Mouse (Mus musculus): Measurements from ENCODE around the gene 6030468B19Rik.

6030468B19Rik gene

DNA sequence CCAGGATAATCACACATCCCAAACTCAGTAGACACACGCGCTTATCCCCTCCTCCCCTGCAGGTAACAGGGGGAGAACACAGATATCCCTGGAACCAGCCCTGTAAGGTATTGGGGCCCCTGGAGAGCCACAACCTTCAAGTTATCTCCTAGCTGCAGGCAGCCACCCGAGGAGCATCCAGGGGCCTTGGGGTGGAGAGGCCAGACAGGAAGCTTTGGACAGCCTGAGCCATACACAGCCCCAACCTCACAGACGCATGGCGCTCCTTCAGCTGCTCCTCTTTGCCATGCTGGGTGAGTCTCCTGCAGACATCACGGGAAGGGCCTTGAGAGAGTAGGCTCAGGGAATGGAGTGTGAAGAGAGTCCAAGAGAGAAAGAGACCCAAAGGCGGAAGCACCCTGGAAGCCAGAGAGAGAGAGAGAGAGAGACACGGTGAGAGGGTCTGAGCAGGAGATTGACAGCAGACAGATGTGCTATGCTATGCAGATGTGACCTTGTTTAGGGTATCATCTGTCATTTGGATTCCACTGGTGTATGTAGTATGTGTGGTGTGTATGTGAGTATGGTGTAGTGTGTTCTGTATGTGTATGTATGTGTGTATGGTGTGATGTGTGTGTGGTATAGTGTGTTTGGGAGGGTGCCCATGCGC, at the start of gene 6030468B19Rik:
Gene 6030468B19Rik (plus strand): TSS at position 150 of the 649 bp plus-strand sequence.
- in situ Hi-C loops (cut with MboI; ENCODE audit: unreplicated experiment in 2 of 2), result no loop called here

- in situ Hi-C loops (cut with MboI; ENCODE audit: unreplicated experiment in 2 of 2), result no loop called here
These were observed 48.8 kb upstream of the 6030468B19Rik start for GRCm38 (mm10) chr11:117748628-117749027.

GRCm38 (mm10) chr11:117749414-117749813, 48.0 kb upstream of the 6030468B19Rik start:
- in situ Hi-C loops (cut with MboI; ENCODE audit: unreplicated experiment in 2 of 2), result no loop called here

DNA sequence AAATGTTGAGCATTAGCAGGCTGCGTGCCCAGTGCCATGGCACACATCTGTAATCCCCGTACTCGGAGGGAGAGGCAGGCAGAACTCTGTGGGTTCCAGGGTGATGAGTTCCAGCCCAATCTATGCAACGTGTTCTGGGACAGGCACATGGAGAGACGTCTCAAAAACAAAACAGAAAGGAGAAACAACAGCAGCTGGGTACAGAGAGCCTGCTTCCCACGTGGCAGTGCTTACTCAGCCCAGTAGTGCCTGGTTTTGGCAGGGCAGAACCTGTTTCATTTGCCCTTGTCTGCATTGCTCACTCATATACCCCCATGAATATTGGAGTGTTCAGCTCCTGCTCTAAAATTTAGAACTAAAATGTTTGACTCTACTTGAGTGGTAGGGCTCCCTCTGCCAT, 45.9 kb upstream of the 6030468B19Rik start:
- in situ Hi-C loops (cut with MboI; ENCODE audit: unreplicated experiment in 2 of 2), result no loop called here

- in situ Hi-C loops (cut with MboI; ENCODE audit: unreplicated experiment in 2 of 2), result no loop called here
These were observed 41.6 kb upstream of the 6030468B19Rik start for GRCm38 (mm10) chr11:117755891-117756290.

DNA sequence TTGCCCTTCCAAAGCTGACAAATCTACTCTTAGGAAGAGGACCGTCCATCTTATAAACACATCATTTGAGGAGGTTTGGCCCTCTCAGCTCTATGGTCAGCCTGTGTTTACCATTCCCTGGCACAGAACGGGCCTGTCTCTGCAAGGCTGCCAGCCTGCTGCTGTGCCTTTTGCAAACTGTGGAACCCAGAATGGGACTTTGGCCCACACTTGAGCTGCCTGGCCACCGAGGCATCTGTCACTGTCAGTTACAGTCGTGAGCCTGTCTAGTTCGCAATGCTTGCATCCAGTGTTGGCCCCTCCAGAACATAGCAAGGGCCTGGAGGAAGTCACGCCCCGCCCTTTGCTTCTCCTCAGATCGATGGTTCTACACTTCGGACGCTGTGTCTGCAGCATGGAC, 38.2 kb upstream of the 6030468B19Rik start:
- in situ Hi-C loops (cut with MboI; ENCODE audit: unreplicated experiment in 2 of 2), result no loop called here

- in situ Hi-C loops (cut with MboI; ENCODE audit: unreplicated experiment in 2 of 2), result no loop called here
These were observed 36.9 kb upstream of the 6030468B19Rik start for GRCm38 (mm10) chr11:117760374-117761119.

DNA sequence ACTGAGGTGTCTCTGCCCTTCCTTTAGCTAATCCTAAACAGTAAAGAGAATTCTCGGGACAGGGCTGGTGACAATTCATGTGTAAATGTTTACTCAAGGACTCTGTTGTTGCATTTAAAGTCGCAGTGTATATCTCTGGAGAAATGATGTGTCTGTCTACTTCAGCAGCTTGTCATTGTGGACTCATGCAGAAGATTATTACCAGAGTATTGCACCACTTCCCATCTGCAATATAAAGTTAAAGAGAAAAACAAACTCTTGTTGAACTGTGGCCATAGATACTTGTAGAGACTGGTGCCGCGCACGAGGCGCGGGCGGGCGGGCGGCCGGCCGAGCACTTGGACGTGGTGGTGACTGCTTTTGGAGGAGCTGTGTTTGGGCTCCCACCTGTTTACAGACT, 35.7 kb upstream of the 6030468B19Rik start:
- in situ Hi-C loops (cut with MboI; ENCODE audit: unreplicated experiment in 2 of 2), result no loop called here

- in situ Hi-C loops (cut with MboI; ENCODE audit: unreplicated experiment in 2 of 2), result no loop called here
These were observed 35.2 kb upstream of the 6030468B19Rik start for GRCm38 (mm10) chr11:117762246-117762645.

DNA sequence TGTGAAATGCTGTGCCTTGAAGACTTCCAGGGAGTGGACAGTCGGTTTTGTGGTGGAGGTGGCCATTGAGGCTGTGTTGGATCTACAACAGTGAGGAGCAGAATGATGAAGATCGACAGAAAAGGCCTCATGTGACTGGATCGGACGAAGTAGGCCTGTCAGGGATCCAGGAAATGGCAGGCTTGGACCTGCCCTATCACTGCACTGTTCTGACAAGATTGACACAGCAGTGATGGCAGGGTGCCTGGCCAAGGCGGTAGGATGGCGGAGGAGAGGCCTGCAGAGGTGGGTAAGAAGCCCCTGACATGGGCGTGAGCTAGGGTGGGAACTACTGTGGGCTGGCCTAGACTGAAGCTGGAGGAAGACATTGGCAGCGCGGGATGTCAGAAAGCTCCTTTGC, 33.1 kb upstream of the 6030468B19Rik start:
- in situ Hi-C loops (cut with MboI; ENCODE audit: unreplicated experiment in 2 of 2), result no loop called here

DNA sequence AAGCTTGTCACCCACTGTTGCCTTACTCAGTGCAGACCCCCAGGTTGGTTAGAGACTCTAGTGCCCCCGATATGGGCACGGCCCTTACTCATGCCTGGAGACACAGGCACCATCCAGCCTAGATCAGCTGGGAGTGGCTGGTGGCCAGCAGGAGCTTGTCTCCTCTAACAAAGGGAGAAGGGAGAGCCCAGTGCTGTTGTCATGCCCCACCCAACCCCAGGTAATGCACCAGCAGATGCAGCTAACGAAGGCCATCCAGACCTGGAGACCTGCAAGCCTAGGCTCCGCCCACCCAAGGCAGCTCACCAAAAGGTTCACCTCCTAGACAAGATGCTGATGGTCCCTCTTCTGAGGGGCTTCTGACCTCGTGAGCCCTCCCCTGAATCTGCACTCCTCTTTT, 32.1 kb upstream of the 6030468B19Rik start:
- in situ Hi-C loops (cut with MboI; ENCODE audit: unreplicated experiment in 2 of 2), result no loop called here

DNA sequence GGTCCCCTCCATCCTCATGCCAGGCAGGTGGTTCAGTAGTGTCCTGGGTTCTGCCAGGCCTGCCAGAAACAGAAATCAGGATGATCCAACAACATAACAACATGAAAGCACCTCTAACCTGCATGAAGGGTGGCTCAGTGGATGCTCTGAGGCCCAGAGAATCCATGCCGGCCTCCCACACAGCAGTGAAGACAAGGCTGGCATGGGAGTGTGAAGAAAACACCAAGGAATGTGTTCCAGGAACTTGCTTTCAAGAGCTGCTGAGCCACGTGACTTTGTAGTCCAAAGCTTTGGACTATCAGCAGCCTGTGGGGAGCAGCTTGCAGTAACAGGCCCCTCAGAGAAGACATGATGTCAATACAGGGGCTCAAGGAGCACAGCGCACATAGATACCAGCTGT, 31.2 kb upstream of the 6030468B19Rik start:
- in situ Hi-C loops (cut with MboI; ENCODE audit: unreplicated experiment in 2 of 2), result no loop called here

DNA sequence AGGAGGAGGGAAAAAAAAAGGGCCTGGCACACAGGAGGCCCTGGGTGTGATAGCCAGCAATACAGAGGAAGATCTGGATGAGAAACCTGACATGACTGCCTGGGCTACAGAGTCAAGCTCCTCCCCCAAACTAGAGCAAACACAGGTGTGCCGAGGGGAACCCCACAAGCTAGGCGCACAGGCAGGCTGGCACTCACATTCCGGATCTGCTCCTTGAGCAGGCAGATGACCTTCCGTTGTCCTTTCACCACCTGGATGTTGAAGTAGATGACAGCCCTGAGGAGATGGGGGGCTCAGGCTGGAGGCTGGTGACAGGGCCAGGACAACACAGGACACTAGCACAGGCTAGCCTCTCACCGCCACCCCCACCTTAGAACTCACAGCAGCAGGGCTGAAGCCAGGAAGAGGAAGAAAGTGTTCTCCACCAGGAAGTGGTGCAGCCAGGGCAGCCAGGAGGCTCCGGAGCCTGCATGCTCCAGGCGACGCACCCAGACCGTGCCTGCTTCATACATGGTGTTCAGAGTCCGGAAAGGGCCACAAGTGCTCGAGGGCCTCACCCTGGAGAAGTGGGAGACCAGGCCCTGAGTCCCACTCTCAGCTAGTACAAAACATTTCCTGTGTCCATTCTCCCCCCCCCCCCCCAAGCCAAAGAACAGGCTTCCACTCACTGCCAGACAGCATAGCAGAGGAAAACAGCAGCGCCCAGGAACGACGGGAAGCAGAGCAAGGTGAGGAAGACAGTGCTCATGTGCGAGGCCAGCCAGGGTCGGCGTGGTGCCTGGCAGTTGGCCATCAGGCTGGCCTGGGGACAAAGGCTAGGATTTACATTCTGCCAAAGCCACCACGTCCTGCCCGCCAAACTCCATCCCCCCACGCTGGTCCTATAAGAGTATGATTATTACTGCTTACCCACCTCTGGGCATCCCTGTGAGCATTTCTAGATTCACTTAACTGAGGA, 28.5 kb upstream of the 6030468B19Rik start:
- in situ Hi-C loops (cut with MboI; ENCODE audit: unreplicated experiment in 2 of 2), result no loop called here

DNA sequence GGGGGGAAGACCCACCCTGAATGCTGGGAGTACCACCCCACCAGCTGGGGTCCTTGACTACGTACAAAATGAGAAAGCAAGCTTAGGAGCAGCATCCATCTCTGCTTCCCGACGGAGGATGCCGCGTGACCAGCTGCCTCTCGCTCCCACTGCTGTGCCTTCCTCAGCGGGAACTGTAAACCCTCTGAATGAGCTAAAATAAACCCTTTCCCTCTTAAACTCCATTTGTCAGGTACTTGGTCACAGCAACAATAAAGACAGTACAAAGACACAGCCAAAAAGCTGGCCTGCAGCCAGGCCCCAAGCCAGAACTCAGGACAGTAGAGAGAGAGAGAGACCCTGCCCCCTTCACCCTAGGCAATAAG, 27.8 kb upstream of the 6030468B19Rik start:
- in situ Hi-C loops (cut with MboI; ENCODE audit: unreplicated experiment in 2 of 2), result no loop called here

DNA sequence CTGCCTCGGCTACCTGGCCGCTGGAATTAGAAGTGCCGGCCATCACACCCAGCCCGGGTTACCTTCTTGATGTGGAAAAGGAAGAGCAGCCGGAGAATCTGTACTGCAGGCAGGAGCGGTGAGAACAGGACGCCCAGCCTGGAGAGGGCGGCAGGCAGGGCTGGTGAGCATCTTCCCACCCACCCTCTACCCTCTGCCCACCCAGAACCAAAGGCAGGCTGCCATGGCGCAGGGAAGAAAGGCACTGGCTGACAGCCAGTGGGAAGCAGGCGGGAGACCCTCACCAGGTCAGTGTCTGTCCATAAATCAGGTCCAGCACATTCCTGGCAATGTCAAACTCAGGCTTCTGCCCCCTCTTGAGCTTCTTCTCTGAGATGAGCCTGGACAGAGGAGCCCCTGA, 27.1 kb upstream of the 6030468B19Rik start:
- in situ Hi-C loops (cut with MboI; ENCODE audit: unreplicated experiment in 2 of 2), result no loop called here

- in situ Hi-C loops (cut with MboI; ENCODE audit: unreplicated experiment in 2 of 2), result no loop called here
These were observed 25.1 kb upstream of the 6030468B19Rik start for GRCm38 (mm10) chr11:117772352-117772751.

GRCm38 (mm10) chr11:117774925-117775324, 22.5 kb upstream of the 6030468B19Rik start:
- in situ Hi-C loops (cut with MboI; ENCODE audit: unreplicated experiment in 2 of 2), result no loop called here

GRCm38 (mm10) chr11:117775540-117775939, 21.9 kb upstream of the 6030468B19Rik start:
- in situ Hi-C loops (cut with MboI; ENCODE audit: unreplicated experiment in 2 of 2), result no loop called here

- in situ Hi-C loops (cut with MboI; ENCODE audit: unreplicated experiment in 2 of 2), result no loop called here
These were observed 21.2 kb upstream of the 6030468B19Rik start for GRCm38 (mm10) chr11:117776085-117776792.

DNA sequence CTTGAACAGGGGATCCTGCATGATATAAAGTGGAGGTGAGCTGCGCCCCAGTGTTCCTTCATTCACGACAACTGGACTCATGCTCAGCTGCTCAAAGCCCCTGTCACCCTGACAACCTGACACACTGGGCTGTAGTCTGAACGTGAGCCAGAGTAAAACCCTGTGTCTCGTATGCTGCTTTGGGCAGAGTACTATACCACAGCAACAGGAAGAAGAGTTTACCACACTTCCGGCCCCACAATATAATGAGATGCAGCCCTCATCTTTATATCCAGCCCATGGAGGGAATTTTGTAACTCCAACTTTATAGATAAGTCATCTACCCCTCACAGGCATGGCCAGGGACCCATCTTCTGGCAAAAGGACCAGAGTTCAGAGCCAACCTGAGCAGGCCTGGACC, 20.3 kb upstream of the 6030468B19Rik start:
- in situ Hi-C loops (cut with MboI; ENCODE audit: unreplicated experiment in 2 of 2), result no loop called here

DNA sequence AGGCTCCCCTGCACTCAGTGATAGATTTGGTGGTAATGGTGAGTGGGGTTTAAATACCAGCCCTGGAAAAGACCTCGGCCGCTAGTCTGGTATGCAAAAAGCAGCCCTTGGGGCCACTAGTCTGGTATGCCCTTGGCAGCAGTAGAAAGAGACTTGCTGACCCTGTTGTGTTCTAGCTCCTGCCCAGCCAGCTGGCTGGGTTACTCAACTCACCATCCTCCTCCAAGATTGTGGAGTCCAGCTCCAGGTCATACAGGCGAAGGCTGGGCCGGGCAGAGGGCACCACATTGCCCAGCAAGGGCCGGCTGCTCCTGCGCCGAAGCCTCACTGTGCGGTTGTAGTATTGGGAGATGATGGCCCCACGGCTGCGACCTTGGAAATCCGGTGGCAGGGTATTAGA, 19.4 kb upstream of the 6030468B19Rik start:
- in situ Hi-C loops (cut with MboI; ENCODE audit: unreplicated experiment in 2 of 2), result no loop called here
